Mouse (Mus musculus) embryo, embryonic 11 days (tissue): Measurements from ENCODE around the gene Creg2.
A peak's percentile ranks its signal among the peaks of the same experiment; 100 is the strongest.
"Not testable (repeated sequence)": the region's sequence is repeated elsewhere in the genome, so short reads cannot be mapped to it uniquely, and the experiment has no call there.

ENCODE experiments used
- DNase-seq: peaks from one replicate; pipeline ENCODE4 v3.0.0-alpha.2; 2015

The Creg2 gene

DNA sequence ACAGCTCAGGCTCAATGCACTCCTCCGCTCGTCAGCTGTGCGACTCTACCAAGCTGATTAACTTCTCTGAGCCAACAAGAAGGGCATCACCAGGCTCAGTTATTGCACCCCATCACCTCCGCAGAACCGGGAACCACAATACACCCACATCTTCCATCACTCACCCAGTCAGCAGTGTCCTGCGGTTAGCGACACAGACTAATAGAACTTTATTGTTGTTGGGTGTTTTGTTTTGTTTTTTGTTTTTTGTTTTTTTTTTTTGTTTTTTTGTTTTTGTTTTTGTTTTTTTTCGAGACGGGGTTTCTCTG, at the start of gene Creg2:
Creg2 (minus strand) TSS at position 234 of the 308 bp plus-strand sequence.
- DNase-seq = no peak

- DNase-seq = peak; percentile 57
Measured at GRCm38 (mm10) chr1:39700599-39701273, 49.5 kb upstream of the Creg2 start.

DNA sequence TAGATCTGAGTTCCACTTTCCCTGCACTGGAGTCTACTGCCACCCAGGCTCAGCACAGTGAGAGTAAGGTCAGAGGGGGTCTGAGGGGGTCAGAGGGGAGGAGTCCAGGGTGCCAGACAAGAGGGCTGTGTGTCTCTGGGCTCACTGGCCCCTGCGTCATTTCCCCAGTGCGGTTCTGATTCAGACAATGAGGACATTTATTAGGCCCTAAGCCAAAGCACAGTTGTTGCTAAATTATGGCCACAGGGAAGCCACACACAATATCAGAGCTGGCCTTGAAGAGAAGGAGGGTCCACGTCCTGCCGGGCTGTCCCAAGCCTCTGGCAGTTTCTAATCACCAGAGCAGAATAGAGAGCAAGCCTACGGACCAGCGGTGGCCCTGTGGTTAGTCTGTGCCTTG, 47.2 kb upstream of the Creg2 start:
- no peak for DNase-seq

- DNase-seq = no peak
Measured at GRCm38 (mm10) chr1:39695198-39695597, 43.9 kb upstream of the Creg2 start.

DNA sequence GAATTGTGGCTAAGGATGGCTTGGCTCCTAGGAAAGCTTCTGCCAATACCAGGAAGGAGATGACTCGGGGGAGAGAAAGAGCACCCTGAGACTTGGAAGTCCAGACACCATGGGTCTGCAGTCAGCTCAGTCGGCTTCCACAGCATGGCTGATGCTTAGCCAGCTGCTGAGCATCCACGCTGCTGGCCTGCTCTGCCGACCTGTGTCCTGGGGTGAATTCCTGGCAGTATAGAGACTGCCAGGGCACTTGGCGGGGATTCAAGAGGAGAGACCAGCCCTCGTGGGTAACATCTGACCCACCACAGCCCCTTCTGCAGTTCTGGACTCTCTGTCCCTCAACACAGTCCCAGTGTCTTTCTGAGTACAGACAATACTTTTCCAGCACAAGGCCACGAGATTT, 43.5 kb upstream of the Creg2 start:
- no peak for DNase-seq

GRCm38 (mm10) chr1:39691974-39692373, 40.7 kb upstream of the Creg2 start:
- no peak for DNase-seq

DNA sequence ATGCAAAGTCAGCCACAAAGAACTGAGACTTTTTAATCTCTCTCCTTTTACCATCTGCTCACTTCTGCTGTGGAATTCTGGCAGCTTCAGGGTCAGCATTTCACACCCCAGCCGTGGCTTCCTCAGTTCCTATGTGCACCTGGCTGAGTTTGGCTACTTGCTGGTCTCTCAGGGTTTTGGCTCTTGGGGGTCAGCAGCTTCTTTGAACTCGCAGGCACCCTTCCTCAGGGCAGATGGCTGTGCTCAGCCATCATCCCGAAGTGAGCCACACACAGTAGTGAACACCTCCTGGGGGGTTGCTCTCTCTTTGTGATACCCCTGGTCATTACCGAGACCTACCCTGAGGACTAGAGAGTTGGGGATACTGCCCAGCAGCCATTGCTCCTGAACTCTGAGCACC, 39.8 kb upstream of the Creg2 start:
- DNase-seq = no peak

DNA sequence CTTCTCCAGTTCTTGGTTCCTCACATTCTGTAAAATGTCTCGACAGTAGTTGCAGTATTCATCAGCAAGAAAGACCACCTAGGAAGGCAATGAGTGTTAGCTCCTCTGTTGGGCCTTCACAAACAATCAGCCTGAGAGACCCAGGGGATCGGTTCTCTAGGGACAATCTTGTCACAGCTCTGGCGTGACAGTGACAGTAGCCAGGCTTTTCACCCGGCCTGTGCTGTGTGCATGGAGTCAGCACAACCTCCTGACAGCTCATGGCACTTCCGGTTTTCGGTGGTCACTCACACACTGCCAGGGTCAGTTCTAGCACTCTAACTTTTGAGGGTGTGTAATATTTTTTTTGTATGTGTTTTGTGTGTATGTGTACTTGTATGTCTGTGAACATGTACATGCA, 37.3 kb upstream of the Creg2 start:
- no peak for DNase-seq

DNA sequence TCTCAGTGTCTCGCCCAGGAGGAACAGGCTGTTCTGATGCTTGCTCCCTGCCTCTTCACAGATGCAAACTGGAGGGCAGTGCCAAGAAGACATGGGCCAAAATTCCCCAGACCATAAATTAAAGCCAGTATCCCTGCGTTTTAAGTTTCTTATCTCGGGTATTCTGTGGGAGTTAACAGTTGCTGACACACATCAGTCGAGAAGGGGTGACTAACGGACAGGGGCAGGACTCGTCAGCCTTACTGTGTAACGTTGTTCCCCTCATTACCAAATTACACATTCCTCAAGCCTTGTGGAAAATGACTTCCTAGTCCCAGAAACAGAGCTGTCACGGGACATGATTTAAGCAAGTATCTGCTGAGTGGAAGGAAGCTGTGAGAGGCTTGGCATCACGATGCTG, 36.0 kb upstream of the Creg2 start:
- no peak for DNase-seq

DNA sequence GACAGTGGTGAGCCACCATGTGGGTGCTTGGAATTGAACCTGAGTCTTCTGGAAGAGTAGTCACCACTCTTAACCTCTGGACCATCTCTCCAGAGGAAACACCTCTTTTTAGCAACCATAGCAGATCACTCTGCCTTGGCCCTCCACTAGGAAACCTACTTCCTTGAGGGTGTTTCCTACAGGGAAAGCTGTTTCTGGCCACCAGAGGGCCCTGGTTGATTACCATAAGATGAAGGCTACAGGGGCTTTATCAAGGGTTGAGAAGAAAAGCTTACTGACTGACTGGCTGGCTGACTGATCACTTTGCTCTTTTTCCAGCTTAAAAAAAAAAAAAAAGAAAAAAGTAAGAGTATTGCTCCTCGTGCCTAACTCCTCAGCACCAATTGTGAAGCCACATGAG, 34.6 kb upstream of the Creg2 start:
- peak; percentile 87 for DNase-seq

DNA sequence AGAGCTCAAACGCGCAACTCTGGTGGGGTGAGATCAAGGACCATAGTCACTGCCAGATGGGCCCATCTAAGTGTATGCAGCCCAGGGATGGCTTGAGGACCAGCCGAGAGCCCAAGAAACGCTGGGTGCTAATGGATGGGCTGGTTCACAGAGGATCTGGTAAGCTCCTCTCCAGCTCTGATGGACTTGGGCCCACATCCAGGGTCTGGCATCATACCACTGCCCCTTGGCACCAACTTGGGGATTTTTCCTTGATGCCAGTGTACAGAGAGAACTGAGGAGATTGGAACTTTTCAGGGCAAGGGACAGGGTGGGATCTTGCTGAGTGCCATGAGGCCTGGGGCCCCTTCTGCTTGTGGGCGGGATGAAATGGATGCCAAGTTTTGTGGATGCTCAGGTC, 30.4 kb upstream of the Creg2 start:
- DNase-seq = no peak

DNA sequence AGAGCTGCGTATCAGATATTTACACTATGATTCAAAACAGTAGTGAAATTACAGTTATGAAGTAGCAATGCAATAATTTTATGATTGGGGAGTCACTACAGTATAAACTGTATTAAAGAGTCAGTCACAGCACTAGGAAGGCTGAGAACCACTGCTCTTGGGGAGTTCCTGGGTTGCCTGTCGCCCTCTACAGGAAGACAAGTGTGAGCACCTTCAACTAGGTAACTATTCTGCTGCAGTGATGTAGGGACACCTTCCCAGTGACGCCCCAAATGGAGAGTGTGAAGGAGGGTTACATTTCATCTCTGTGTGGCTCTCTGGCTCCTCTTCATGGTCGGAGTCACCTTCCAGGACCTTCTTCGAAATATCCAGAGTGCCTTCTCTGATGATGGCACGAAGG, 29.3 kb upstream of the Creg2 start:
- no peak for DNase-seq

DNA sequence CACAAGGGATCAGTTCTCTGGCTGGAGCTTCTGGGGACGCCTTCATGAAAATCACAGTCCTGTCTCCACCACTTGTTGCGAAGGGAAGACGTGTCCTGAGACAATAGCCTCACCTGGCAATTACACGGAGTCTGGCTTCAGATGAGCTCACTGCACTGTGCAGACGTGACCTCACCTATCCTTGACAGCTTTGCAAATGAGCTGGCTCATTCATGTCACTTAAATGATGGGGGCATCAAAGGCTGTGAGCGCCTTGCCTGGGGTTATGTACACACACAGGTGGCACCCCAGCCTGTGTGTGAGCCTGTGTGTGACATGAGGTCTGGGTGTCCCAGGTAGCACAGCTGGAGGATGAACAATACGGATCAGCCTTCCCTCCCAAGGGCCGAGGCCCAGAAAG, 27.6 kb upstream of the Creg2 start:
- no peak for DNase-seq

DNA sequence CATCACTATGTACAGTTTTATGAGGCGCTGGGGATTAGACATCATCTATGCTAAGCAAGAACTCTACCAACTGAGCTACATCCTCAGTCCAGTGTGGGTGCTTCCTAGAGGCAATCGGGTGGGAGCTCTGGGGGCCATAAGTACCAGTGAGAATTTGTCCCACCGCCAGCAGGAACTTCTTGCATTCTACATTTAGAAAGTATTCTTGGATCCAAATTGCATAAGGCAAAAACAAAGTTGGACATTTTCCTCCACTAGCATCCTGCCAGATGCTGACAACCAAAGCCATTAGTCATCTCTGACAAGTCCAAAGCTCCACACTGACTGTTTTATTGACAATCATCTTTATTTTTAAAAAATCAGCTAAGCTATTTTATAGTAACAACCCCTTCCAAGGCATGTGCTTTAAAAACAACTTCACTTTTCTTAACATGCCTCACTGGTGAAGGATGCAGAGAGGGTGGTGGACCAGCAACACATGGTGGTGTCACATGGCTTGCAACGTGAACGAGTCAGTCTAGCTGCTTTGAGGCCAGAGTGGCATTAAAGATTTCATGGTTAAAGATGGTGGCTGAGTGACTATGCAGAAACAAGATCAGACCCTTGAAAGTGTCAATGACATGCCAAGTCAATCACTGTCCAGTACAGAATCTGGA, 25.1 kb upstream of the Creg2 start:
- no peak for DNase-seq

DNA sequence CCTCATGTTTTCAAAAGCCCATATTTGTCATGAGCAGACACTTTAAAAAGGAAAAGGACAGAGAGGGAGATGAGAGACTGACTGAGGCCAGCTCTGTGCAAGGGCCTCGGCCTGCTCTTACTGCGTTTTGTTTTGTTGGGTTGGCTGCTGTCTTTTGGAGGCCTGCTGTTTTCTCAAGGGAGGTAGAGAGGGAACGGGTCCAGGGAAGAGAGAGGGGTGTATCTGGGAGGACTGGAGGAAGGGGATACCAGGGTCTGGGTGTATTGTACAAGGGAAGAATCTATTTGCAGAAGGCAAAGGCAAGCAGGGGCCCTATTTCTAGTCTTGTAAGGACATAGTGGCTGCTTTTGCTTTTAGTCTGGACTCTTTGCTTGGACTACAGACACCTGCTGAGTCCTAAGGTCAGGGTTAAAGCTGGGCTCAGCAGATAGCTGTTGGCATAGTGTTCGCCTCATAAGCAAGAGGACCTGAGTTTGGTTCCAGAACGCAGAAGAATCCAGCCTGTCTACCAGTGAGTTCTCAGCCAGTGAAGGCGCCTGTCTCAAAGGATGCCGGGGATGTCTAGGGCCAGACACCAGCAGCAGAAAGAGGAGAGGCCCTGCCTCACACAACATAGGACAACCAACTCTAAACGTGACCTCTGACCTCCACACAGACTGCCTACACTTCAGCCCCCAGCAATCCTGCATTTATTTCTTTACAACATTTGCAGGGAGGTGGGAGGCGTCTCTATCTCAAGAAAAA, 21.3 kb upstream of the Creg2 start:
- no peak for DNase-seq

DNA sequence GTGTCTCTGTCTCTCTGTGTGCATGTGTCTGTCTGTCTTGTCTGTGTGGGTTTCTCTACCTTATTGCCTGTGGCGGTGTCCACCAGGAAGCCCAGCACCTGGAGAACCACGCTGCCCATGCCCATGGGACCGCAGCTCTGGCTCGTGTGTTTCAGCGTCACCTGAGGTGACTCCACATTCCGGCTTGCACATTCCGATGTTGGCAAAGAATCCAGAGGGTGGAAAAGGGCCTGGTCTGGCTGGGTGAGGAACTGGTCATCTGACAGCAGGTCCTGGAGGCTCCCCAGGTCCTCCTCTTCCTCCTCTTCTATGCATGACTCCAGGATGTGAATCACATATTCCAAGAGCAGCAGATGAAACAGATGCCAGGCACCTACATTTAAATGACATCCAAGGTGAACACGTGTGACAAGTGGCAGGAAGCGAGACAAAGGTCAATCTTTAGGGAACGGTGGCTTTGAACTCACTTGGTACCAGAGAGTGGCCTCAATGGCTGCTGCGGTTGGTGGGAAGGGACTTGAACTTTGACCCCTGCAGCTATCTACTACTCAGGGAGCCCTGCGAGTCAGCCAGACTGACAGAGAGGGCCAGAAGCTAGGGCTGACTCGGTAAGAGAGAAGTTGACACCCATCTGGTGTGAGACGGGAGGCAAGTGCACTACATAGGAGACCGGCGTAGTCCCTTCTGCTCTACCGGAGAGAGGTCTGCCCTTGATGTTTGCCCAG, 19.1 kb upstream of the Creg2 start:
- DNase-seq = no peak

- no peak for DNase-seq
Measured at GRCm38 (mm10) chr1:39666751-39667252, 15.5 kb upstream of the Creg2 start.

DNA sequence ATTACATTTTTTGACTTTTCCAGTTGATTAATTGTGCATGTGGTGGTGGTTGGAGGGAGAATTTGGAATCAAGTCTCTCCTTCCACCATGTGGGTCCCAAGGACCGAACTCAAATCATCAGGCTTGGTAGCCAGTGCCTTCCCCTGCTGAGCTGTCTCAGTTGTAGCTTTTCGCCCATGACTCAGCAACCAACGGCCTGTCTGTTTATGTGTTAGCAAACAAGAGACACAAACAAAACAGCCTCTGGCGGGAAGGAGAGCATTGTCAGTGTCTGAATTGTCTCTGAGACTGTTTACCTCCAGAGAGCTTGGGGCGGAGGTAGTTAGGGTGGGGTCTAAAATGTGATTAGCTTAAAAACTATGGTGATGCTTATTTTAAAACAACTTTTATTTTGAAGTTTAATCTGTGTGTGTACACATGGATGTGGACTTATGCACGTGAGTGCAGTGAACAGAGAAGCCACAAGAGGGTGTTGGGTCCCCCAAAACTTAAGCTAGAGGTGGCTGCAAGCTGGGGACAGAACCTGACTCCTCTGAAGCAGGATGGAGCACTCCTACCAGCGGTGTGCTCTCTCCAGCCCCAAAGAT, 12.9 kb upstream of the Creg2 start:
- DNase-seq = no peak

DNA sequence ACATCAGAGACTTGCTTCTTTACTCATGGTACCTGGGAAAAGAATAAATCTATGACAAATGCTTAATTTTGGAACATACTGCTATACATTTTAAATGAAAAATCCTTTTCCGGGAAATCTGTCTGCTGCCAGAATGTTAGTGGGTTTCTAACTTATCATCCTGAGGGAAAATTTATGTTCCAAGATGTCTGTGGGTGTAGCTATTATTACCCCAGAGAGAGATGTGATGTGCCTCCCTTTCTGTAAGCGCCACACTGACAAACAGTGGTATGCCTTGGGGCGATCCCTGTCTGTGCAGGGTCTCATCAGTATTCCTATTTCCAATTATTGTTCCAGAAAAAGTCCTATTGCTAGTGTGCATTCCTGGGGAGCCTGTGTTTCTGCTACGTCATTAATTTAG, 11.8 kb upstream of the Creg2 start:
- no peak for DNase-seq

GRCm38 (mm10) chr1:39656976-39657529, 5.8 kb upstream of the Creg2 start:
- DNase-seq = no peak

DNA sequence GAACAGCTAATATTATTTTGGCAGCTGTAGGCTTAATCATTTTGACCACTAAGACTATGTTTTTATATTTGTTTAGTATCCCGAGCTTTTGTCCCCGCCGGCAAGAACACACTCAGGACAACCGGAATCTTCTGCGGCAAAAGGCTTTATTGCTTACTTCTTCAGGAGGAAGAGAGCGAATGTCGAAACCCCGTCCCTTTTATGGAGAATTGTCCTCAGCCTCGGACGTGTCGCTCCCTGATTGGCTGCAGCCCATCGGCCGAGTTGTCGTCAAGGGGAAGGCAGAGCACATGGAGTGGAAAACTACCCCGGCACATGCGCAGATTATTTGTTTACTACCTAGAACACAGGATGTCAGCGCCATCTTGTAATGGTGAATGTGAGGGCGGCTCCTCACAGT, 3.6 kb upstream of the Creg2 start:
- DNase-seq = not testable (repeated sequence)

GRCm38 (mm10) chr1:39653028-39653427, 1.8 kb upstream of the Creg2 start:
- DNase-seq = no peak
